Mouse (Mus musculus) MN1 (cell line): Measurements from ENCODE around the gene Mroh2a.

Experiments
- DNase-seq: peaks from one replicate; pipeline ENCODE4 v3.0.0-alpha.2; 2016; ENCODE audit warnings: low spot score

The Mroh2a gene

GRCm38 (mm10) chr1:88235046-88235893, 8.5 kb downstream of the Mroh2a start:
- DNase-seq, result no peak

GRCm38 (mm10) chr1:88235894-88236415, 9.2 kb downstream of the Mroh2a start:
- DNase-seq, result no peak

GRCm38 (mm10) chr1:88237311-88237710, 10.5 kb downstream of the Mroh2a start:
- no peak for DNase-seq

DNA sequence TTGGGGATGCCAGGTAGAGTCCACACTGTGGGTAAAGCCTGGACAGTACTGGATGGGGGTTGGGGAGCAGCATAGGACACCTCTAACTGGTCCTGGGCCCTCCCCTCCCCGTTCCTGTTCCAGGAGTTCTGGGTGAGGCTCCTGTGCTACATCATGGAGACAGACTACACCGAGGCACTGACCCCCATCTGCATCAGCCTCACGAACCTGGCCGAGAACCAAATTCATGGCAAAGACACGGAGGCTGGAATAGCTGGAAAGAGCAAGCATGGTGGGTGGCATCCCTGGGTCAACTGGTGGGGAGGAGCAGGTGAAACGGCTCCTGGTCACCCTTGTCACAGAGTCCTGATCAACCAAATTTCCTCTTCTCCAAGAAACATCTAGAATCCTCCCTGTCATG, 12.0 kb downstream of the Mroh2a start:
- no peak for DNase-seq

DNA sequence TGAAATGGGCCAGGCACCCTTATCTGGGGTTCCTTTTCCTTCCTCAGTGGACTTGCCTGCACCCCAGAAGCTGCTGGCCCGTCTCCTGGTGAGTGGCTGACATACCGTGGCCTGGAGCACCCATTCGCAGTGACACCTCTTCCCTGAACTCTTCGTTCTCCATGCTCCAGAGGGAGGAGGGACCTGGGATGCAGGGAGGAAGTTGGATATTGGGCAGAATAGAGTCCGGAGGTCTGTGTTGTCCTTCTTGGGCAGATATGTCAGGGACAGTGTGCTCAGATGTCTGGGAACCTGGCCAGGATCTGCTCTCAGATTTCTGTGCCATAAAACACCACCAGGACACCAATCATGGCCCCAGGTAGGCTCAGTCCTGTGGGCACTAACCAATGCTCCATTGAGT, 13.3 kb downstream of the Mroh2a start:
- no peak for DNase-seq

GRCm38 (mm10) chr1:88240579-88240978, 13.8 kb downstream of the Mroh2a start:
- no peak for DNase-seq

DNA sequence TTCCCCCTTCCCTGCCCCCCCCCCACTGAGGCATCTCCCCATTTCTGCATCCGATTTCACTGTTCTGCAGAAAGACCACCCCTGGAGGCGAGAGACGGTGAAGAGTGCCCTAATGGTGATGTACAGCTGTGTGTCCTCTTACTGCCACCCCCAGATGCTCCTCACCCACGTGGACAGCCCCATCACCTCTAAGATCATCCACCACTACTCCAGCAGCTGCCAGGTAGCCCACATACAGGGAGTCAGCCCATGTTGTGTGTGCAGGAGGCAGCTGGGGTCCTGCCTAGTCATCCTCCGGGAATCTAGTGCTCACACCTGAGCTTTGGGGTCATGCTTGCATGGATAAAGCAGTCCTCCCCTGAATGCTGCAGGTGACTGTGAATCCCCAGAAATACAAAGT, 17.1 kb downstream of the Mroh2a start:
- DNase-seq, result no peak

DNA sequence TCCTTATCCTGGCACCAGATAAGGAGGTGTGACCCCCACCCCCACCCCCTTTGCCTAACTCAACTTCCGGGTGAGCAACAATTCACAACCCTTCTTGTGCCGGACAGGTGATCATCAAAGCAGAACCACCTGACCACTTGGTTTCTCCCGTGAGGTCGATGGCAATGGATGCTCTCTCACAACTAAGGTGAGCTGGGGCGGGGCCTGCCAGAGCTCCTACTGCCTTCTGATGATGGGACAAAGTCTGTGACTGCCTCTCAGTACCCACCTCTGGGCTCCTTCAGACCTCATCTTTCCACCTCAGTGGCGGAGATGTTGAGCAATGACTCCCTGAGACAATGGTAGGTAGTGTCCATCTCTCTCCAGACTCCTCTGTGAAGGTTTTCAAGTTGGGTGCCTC, 19.1 kb downstream of the Mroh2a start:
- DNase-seq, result no peak

DNA sequence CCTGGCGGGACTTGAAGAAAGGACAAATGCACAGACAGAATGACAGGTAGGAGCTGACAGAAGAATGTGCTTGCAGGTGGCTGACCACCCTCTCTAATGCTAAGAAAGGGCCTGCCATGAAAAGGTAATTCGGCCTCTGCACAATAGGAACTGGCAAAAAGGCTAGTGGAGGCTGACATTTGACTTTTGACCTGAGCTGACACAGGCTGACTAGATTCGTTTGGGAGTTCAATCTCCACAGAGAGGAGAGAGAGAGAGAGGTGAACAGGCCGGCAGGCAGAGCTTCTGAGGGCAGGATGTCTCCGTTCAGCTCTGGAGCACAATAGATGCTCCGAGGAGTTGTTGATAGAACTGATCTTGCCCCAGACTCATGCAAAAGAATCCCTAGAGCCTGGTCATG, 19.6 kb downstream of the Mroh2a start:
- DNase-seq, result no peak

DNA sequence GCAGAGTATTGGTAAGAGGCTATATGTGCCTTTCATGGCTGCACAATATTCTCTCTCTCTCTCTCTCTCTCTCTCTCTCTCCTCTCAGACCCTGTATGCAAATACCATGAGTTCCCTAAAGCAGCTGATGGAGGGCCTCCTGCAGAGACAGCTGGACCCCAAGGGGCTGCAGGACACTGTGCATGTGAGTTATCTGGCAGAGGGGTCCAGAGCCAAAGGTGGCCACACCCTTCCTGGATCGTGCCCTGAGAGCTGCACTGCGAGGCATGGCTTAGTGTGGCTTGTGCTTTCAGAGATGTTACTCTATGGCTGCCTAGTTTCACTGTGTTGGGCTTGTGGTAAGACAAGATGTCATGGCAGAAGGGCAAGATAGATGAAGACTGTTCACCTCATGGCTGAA, 20.9 kb downstream of the Mroh2a start:
- no peak for DNase-seq

DNA sequence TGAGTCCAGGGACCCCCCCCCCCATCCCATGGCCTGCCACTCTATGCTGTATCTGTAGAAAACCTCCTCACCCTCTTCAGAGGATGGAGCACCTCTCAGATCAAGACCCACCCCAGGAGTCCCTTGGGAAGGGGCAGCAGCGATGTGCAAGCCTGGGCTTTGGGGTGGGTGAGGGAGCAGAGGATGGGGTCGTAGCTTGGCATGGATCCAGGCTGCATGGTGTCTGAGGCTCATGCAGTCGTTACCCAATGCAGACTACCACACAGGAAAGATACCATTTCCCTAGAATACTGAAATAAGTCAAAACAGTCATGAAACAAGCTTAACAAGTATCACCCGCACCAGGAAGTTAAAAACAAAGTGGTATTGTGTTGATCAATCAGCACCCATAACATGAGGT, 21.9 kb downstream of the Mroh2a start:
- DNase-seq, result no peak

DNA sequence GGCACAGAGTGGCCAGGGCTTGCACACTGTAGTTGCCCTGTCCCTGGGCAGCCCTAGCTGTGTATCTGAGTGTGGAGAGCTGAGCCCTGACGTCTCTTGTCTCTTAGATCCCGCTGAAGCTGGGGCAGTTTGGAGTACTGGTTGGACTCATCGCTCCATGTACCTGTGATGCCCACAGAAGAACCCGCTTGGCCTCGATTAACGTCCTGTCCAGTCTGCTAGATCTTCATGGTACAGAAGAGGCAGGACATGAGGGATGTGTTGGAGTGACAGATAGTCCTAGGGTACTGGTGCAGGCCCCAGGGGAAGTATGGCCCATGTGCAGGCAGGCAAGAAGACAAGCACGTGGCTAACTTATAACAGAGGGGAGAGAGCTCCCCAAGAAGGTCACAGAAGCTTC, 22.8 kb downstream of the Mroh2a start:
- DNase-seq, result no peak

- no peak for DNase-seq
These were observed 23.2 kb downstream of the Mroh2a start for GRCm38 (mm10) chr1:88250023-88250422.

DNA sequence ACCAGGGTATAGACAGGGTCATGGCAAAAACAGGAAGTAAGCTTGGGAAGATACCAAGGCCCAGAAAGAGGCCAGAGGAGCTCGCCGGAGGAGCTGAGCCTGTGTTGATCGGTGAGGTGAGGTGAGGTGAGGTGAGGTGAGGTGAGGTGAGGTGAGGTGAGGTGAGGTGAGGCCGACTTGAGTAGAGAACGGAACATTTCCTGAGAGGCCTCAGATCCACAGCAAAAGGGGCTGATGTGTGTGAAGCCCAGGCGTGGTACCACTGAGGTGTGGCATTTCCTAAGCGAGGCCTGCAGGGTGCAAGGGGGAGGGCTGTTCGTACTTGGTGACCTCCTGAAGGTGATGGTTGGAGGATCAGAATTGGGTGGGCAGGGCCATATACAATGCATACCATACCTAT, 26.3 kb downstream of the Mroh2a start:
- no peak for DNase-seq

DNA sequence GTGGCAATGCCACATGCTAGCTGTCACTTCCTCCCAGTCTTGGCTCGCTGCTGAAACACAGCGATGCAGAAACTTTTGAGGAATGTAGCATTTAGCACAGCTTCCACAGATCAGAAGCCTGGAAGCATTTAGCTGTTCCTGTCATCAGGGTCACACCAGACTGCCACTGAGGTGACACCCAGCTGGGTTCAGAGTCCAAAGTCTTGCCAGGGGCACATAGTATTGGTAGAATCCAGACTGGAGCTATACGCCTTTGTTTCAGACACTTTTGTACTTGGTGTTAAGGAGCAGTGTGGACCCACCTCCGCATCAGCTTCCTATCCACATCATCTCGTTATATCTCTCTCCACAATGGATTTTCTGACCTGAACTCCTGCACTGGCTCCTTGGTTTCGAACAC, 26.8 kb downstream of the Mroh2a start:
- DNase-seq, result no peak

GRCm38 (mm10) chr1:88254793-88255465, 28.1 kb downstream of the Mroh2a start:
- DNase-seq, result peak; percentile 63

DNA sequence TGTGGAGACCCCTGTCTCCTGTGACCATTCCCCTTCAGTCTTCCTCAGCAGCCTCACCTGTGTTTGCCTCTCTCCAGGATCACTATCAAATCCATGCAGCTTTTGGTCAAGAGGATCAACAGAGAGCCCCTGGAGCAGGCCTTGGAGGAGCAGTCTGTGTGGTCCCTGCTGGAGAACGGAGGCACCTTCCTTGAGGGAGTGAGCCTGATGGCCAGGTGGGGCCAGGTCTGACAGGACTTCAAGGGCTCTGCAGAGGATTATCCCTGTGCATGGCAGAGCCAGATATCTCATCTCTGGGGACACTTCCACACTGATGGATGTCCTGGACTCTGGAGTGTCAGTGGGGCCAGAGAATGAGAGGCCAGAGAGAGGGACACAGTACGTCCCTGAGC, 28.7 kb downstream of the Mroh2a start:
- DNase-seq, result no peak

GRCm38 (mm10) chr1:88255989-88256754, 29.4 kb downstream of the Mroh2a start:
- DNase-seq, result no peak

DNA sequence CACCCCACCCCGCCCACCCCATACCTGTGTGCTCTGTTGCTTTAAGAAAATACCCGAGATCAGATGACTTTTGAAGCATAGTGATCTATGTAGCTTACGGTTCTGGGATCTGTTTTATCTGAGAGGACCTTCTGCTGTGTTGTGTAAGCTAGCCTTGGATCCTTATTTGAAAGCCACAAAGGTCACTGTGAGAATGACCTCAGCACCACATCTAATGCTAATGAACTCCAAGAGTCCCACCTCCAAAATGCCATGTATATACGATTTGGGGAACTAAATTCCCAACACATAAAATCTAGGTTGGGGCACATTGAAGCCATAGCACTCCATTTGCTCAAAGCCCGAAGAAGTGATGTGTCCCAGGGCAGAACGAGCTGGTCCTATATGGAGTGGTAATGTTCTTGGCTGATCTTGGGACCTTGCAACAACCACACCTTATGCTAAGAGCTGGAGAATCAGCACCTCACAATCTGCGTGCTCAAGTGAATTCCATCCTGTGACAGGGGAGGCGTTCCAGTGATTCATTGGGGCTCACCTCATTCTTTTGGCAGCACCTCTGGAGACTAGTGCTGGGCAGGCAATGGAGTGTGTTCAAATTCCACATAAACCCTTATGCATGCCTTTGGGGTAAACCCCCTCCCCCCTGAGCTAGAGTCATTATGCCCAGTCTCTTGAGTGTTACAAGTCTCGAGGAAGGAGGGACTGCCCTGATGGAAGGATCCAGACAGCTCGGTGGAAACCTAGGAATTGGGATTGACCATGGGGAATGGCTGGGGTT, 30.3 kb downstream of the Mroh2a start:
- DNase-seq, result no peak

GRCm38 (mm10) chr1:88257681-88258080, 30.9 kb downstream of the Mroh2a start:
- DNase-seq, result no peak

- DNase-seq, result no peak
These were observed 31.6 kb downstream of the Mroh2a start for GRCm38 (mm10) chr1:88258361-88258760.
